Mouse (Mus musculus) midbrain, embryonic 16.5 days (tissue): ENCODE results near the gene Pik3ip1. TPM values are rescaled to one million over a fixed set of nuclear protein-coding genes. Genes with fewer than 3 reads are reported as not detected.

ENCODE experiments used
- ATAC-seq: fragments of 200-750 bp; cut with Nextera tagmentation; 2 replicates; pipeline ENCODE4 v1.8.0; 2017; ENCODE audit warnings: moderate TSS enrichment
- H3K27ac ChIP-seq: fragments of 300-500 bp; sonication (generic); 2 replicates; pipeline ENCODE4 v1.5.1; 2014; ENCODE audit warnings: mild to moderate bottlenecking, low read length, mixed read lengths
- H3K27me3 ChIP-seq: fragments of 300-500 bp; sonication (generic); 2 replicates; pipeline ENCODE4 v1.6.1; 2014; ENCODE audit warnings: low read depth, low read length, mixed read lengths; ENCODE audit not compliant: control insufficient read depth, insufficient read depth
- H3K36me3 ChIP-seq: fragments of 300-500 bp; sonication (generic); 2 replicates; pipeline ENCODE4 v1.6.1; 2014; ENCODE audit warnings: mild to moderate bottlenecking, low read length, moderate library complexity, mixed read lengths; ENCODE audit not compliant: control insufficient read depth, insufficient read depth
- H3K4me1 ChIP-seq: fragments of 300-500 bp; sonication (generic); 2 replicates; pipeline ENCODE4 v1.6.1; 2014; ENCODE audit warnings: mild to moderate bottlenecking, low read length, mixed read lengths; ENCODE audit not compliant: control insufficient read depth, insufficient read depth
- H3K4me2 ChIP-seq: fragments of 300-500 bp; sonication (generic); 2 replicates; pipeline ENCODE4 v1.6.1; 2014; ENCODE audit warnings: mild to moderate bottlenecking, low read length, mixed read lengths
- H3K4me3 ChIP-seq: fragments of 300-500 bp; sonication (generic); 2 replicates; pipeline ENCODE4 v1.5.1; 2014; ENCODE audit warnings: low read depth, mild to moderate bottlenecking, low read length, moderate library complexity, mixed read lengths
- H3K9ac ChIP-seq: fragments of 300-500 bp; sonication (generic); 2 replicates; pipeline ENCODE4 v1.6.1; 2014; ENCODE audit warnings: low read depth, low read length, mixed read lengths
- H3K9me3 ChIP-seq: fragments of 300-500 bp; sonication (generic); replicated peaks from 2 replicates; pipeline ENCODE4 v1.6.1; 2014; ENCODE audit warnings: mild to moderate bottlenecking, low read length, mixed read lengths; ENCODE audit not compliant: control insufficient read depth, poor library complexity, severe bottlenecking
- WGBS: fragments of 180-500 bp; shearing (Covaris S2); extraction: QIAGEN DNeasy Blood & Tissue Kit; methylation state at CpG from one replicate; pipeline ENCODE4 v1.1.7; 2014; 5-methylcytosine and 5-hydroxymethylcytosine counted together
- polyA plus RNA-seq: library from polyadenylated mRNA; unstranded; fragments of >200 nt; fragmentation: Nextera tagmentation; extraction: Ambion mirVana; gene quantifications from 2 replicates; pipeline ENCODE4 v1.2.1, GENCODE M21; 2015

Pik3ip1 gene
- polyA plus RNA-seq, 1 experiment from 2014 or later = 29.5 TPM

GRCm38 (mm10) chr11:3289803-3290639, 40.2 kb upstream of the Pik3ip1 start:
- WGBS = under 1% methylated on average over 60 of the region's 92 CpGs
- Histone ChIP-seq H3K4me2 (peak overlapping the region; percentile 91), H3K36me3 (peaks cover 5% of the 10 kb centered on the region), H3K4me3 (peak overlapping the region; percentile 71), H3K9ac (peak overlapping the region; percentile 99), H3K27ac (peak overlapping the region; percentile 100), H3K4me1 (peaks cover 46% of the 10 kb centered on the region), H3K27me3 (no peaks in the 10 kb centered on the region), H3K9me3 (no peaks in the 10 kb centered on the region)
- peak; percentile 70 for ATAC-seq

GRCm38 (mm10) chr11:3290640-3291310, 39.4 kb upstream of the Pik3ip1 start:
- H3K4me2 ChIP-seq = peak overlapping the region; percentile 91
- peak overlapping the region; percentile 99 for H3K9ac ChIP-seq
- peak overlapping the region; percentile 71 for H3K4me3 ChIP-seq
- peaks cover 52% of the 10 kb centered on the region for H3K4me1 ChIP-seq
- H3K27me3 ChIP-seq = no peaks in the 10 kb centered on the region
- no peak for ATAC-seq
- H3K27ac ChIP-seq = peak overlapping the region; percentile 100
- H3K9me3 ChIP-seq = no peaks in the 10 kb centered on the region
- 0% methylated on average over 49 of the region's 50 CpGs for WGBS
- peaks cover 8% of the 10 kb centered on the region for H3K36me3 ChIP-seq

- ATAC-seq = no peak
- Histone ChIP-seq H3K4me1 (peaks cover 57% of the 10 kb centered on the region), H3K9ac (peak overlapping the region; percentile 99), H3K27me3 (no peaks in the 10 kb centered on the region), H3K9me3 (no peaks in the 10 kb centered on the region), H3K4me3 (peak overlapping the region; percentile 71), H3K4me2 (peak overlapping the region; percentile 91), H3K36me3 (peaks cover 8% of the 10 kb centered on the region), H3K27ac (peak overlapping the region; percentile 100)
- under 1% methylated on average over 26 of the region's 26 CpGs for WGBS
Measured at GRCm38 (mm10) chr11:3291311-3292061, 38.7 kb upstream of the Pik3ip1 start.

GRCm38 (mm10) chr11:3292062-3292421, 38.2 kb upstream of the Pik3ip1 start:
- H3K27ac ChIP-seq = peak overlapping the region; percentile 100
- no peak for ATAC-seq
- WGBS = 0% methylated on average over 8 of the region's 8 CpGs
- H3K27me3 ChIP-seq = no peaks in the 10 kb centered on the region
- peak overlapping the region; percentile 91 for H3K4me2 ChIP-seq
- peak overlapping the region; percentile 99 for H3K9ac ChIP-seq
- H3K4me3 ChIP-seq = peak overlapping the region; percentile 71
- H3K4me1 ChIP-seq = peaks cover 52% of the 10 kb centered on the region
- peaks cover 8% of the 10 kb centered on the region for H3K36me3 ChIP-seq
- H3K9me3 ChIP-seq = no peaks in the 10 kb centered on the region

- H3K4me2 ChIP-seq = peak overlapping the region; percentile 91
- H3K36me3 ChIP-seq = peaks cover 11% of the 10 kb centered on the region
- ATAC-seq = no peak
- WGBS = 2% methylated on average over 8 of the region's 8 CpGs
- peak overlapping the region; percentile 71 for H3K4me3 ChIP-seq
- peak overlapping the region; percentile 100 for H3K27ac ChIP-seq
- peaks cover 46% of the 10 kb centered on the region for H3K4me1 ChIP-seq
- peak overlapping the region; percentile 99 for H3K9ac ChIP-seq
- H3K9me3 ChIP-seq = no peaks in the 10 kb centered on the region
- H3K27me3 ChIP-seq = no peaks in the 10 kb centered on the region
Measured at GRCm38 (mm10) chr11:3292711-3293249, 37.4 kb upstream of the Pik3ip1 start.

- Histone ChIP-seq H3K9me3 (no peaks in the 10 kb centered on the region), H3K9ac (peak overlapping the region; percentile 99), H3K27me3 (no peaks in the 10 kb centered on the region), H3K4me1 (peaks cover 40% of the 10 kb centered on the region), H3K4me2 (peak overlapping the region; percentile 91), H3K36me3 (peaks cover 12% of the 10 kb centered on the region), H3K27ac (peak overlapping the region; percentile 100), H3K4me3 (peak overlapping the region; percentile 71)
- ATAC-seq = no peak
- WGBS = 9% methylated on average over 4 of the region's 4 CpGs
Measured at GRCm38 (mm10) chr11:3293361-3293760, 36.8 kb upstream of the Pik3ip1 start.

GRCm38 (mm10) chr11:3294641-3295040, 35.6 kb upstream of the Pik3ip1 start:
- Histone ChIP-seq H3K36me3 (peaks cover 18% of the 10 kb centered on the region), H3K4me3 (peak overlapping the region; percentile 6; the same call in 1 of the 2 replicates), H3K9me3 (no peaks in the 10 kb centered on the region), H3K27ac (no peak overlapping the region), H3K4me1 (peaks cover 40% of the 10 kb centered on the region), H3K27me3 (no peaks in the 10 kb centered on the region), H3K4me2 (no peak overlapping the region), H3K9ac (no peak overlapping the region; the same call in 1 of the 2 replicates)
- WGBS = 90% methylated on average over 2 of the region's 2 CpGs
- no peak for ATAC-seq

- H3K27ac ChIP-seq = no peak overlapping the region
- peaks cover 40% of the 10 kb centered on the region for H3K4me1 ChIP-seq
- H3K27me3 ChIP-seq = no peaks in the 10 kb centered on the region
- H3K9ac ChIP-seq = peak overlapping the region; percentile 35; the same call in 1 of the 2 replicates
- no peak for ATAC-seq
- H3K9me3 ChIP-seq = no peaks in the 10 kb centered on the region
- WGBS = 56% methylated on average over 5 of the region's 5 CpGs
- H3K4me2 ChIP-seq = no peak overlapping the region; the same call in 1 of the 2 replicates
- H3K36me3 ChIP-seq = peaks cover 26% of the 10 kb centered on the region
- no peak overlapping the region for H3K4me3 ChIP-seq
Measured at GRCm38 (mm10) chr11:3296056-3296455, 34.1 kb upstream of the Pik3ip1 start.
